Mouse (Mus musculus): ENCODE measurements at regions not wholly inside any gene's neighbourhood (a gene's known extent, or its start where the extent isn't known, plus 50 kb on each side); places are given as distances from the start of the nearest gene placed in this dataset.

- CTCF ChIA-PET, result no interaction called here
- POLR2A ChIA-PET, result no interaction called here
These were observed 116.3 kb upstream of the Irak1bp1 start for GRCm38 (mm10) chr9:82712769-82713733.

GRCm38 (mm10) chr9:82728652-82729051 lies 100.7 kb upstream of the Irak1bp1 start:
- ChIA-PET POLR2A (no interaction called here), CTCF (no interaction called here)

GRCm38 (mm10) chr9:82729646-82730045 lies 99.7 kb upstream of the Irak1bp1 start:
- ChIA-PET CTCF (no interaction called here), POLR2A (no interaction called here)

- ChIA-PET POLR2A (no interaction called here), CTCF (no interaction called here)
These were observed 96.2 kb upstream of the Irak1bp1 start for GRCm38 (mm10) chr9:82733024-82733585.

GRCm38 (mm10) chr9:82734959-82735358 lies 94.4 kb upstream of the Irak1bp1 start:
- ChIA-PET POLR2A (no interaction called here), CTCF (interaction anchor here in 1 of 4 experiments (0.6 to 0.7 kb wide), 2 partner anchors 610 to 630 kb away, joined by 3 to 8 read pairs; no protein-coding TSS in a partner anchor)

GRCm38 (mm10) chr9:82759979-82760378 lies 69.4 kb upstream of the Irak1bp1 start:
- ChIA-PET POLR2A (no interaction called here), CTCF (interaction anchor here in 1 of 4 experiments (0.5 kb wide), 1 partner anchor 74 kb away, joined by 3 read pairs; no protein-coding TSS in a partner anchor)

GRCm38 (mm10) chr9:82760682-82761468 lies 68.5 kb upstream of the Irak1bp1 start:
- ChIA-PET POLR2A (no interaction called here), CTCF (no interaction called here)

- ChIA-PET CTCF (no interaction called here), POLR2A (no interaction called here)
These were observed 65.7 kb upstream of the Irak1bp1 start for GRCm38 (mm10) chr9:82763651-82764050.
